Mouse (Mus musculus) layer of hippocampus, postnatal 14 days (tissue): ENCODE measurements at regions not wholly inside any gene's neighbourhood (a gene's known extent, or its start where the extent isn't known, plus 50 kb on each side); places are given as distances from the start of the nearest gene placed in this dataset.
"Not testable (repeated sequence)": the region's sequence is repeated elsewhere in the genome, so short reads cannot be mapped to it uniquely, and the experiment has no call there.

ENCODE experiments used
- DNase-seq, 2 experiments: peaks; one replicate each; pipeline ENCODE4 v3.0.0; 2021 to 2022; ENCODE audit warnings: low spot score in 2 of 2, mixed read lengths in 1 of 2

GRCm38 (mm10) chr13:35564006-35564405 lies 95.6 kb upstream of the Cdyl start:
- no peak for DNase-seq

GRCm38 (mm10) chr13:35581616-35582015 lies 78.0 kb upstream of the Cdyl start:
- no peak for DNase-seq

GRCm38 (mm10) chr13:35598003-35598402 lies 61.6 kb upstream of the Cdyl start:
- no peak for DNase-seq

- no peak for DNase-seq
Observed at GRCm38 (mm10) chr13:35601560-35602135, 58.0 kb upstream of the Cdyl start.

- no peak for DNase-seq
Observed at GRCm38 (mm10) chr13:35603080-35603479, 56.6 kb upstream of the Cdyl start.

GRCm38 (mm10) chr13:35604061-35604460 lies 55.6 kb upstream of the Cdyl start:
- no peak for DNase-seq

GRCm38 (mm10) chr13:35604765-35605164 lies 54.9 kb upstream of the Cdyl start:
- DNase-seq, result no peak

GRCm38 (mm10) chr13:35606857-35607561 lies 52.6 kb upstream of the Cdyl start:
- DNase-seq, result not testable (repeated sequence)

GRCm38 (mm10) chr13:35607710-35608109 lies 51.9 kb upstream of the Cdyl start:
- no peak for DNase-seq
